Mouse (Mus musculus): ENCODE data around the gene Msmb.

GRCm38 (mm10) chr14:32201354-32201753 is 59.5 kb downstream of the Msmb start:
- TF ChIP-seq CTCF (IDR thresholded peaks at IDR 0.05; ENCODE audit: borderline replicate concordance, extremely low read depth, insufficient read depth, insufficient read length) (no peak), POLR2A (IDR thresholded peaks at IDR 0.05; ENCODE audit: borderline replicate concordance, extremely low read depth, insufficient read depth, insufficient read length, poor library complexity, severe bottlenecking) (no peak)
